Mouse (Mus musculus): Measurements from ENCODE around the gene Klf5. TPM values are rescaled to one million over a fixed set of nuclear protein-coding genes. Genes with fewer than 3 reads are reported as not detected.

Gene Klf5
- polyA plus RNA-seq, 1 experiment from 2014 or later: 3.5 TPM

DNA sequence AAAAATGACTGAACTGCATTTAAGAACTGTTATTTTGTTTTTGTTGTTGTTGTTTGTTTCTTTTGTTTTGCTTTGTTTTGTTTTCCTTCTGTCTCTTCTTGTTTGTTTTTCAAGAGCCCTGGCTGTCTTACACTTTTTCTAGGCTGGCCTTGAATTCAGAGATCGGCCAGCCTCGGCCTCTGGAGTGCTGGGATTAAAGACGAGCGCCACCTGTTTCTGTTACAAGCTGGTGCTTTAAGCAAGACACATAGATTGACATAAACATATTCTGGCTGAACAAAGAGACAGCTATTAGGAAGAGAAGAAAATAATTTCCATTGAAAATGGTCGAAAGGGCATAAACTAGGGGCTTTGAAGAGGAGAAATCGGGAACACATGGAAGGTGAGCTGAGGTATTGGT lies 51.1 kb downstream of the Klf5 start:
- no peak for DNase-seq (ENCODE audit: low spot score)
- WGBS: 86% methylated on average over 6 of the region's 6 CpGs
- ATAC-seq (replicated peaks; ENCODE audit: low FRiP score): no peak
- Histone ChIP-seq H3K9me3 (ENCODE audit: control insufficient read depth, low read length) (no peaks in the 10 kb centered on the region), H3K27me3 (replicated peaks; ENCODE audit: control insufficient read depth, insufficient read depth, low read length) (no peaks in the 10 kb centered on the region), H3K9ac (ENCODE audit: low read depth, low read length) (no peak overlapping the region), H3K4me2 (no peak overlapping the region), H3K27ac (ENCODE audit: low read depth, low read length) (no peak overlapping the region), H3K36me3 (ENCODE audit: control insufficient read depth, insufficient read depth, low read length) (no peaks in the 10 kb centered on the region), H3K4me3 (ENCODE audit: low read depth, low read length) (no peak overlapping the region), H3K4me1 (replicated peaks; ENCODE audit: control insufficient read depth, insufficient read depth, low read length) (no peaks in the 10 kb centered on the region)

DNA sequence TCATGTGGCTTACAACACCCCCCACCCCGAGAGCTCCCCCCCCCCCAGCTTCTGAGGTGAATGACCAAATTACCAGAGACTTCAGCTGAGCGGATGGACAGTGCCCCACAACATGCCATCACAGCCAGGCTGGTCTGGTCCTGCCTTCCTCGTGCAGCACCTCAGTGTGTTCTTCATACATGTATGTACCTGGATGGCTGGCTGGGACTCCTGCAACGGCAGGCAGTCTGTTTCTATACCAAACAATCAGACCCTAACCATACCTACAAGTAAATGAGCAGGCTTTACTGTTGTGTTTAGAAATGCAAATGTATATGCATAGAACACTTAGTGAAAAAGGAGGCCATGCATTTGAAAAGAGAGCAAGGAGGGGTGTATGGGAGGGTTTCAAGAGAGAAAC lies 54.5 kb downstream of the Klf5 start:
- H3K9ac ChIP-seq (ENCODE audit: low read depth, low read length): no peak overlapping the region
- H3K4me3 ChIP-seq (ENCODE audit: low read depth, low read length): no peak overlapping the region
- H3K4me2 ChIP-seq: no peak overlapping the region
- no peak overlapping the region for H3K27ac ChIP-seq (ENCODE audit: low read depth, low read length)
- H3K27me3 ChIP-seq (replicated peaks; ENCODE audit: control insufficient read depth, insufficient read depth, low read length): no peaks in the 10 kb centered on the region
- DNase-seq (ENCODE audit: low spot score) (no peak), ATAC-seq (replicated peaks; ENCODE audit: low FRiP score) (no peak)
- WGBS: 60% methylated on average over 4 of the region's 4 CpGs
- no peaks in the 10 kb centered on the region for H3K36me3 ChIP-seq (ENCODE audit: control insufficient read depth, insufficient read depth, low read length)
- H3K9me3 ChIP-seq (ENCODE audit: control insufficient read depth, low read length): no peaks in the 10 kb centered on the region
- no peaks in the 10 kb centered on the region for H3K4me1 ChIP-seq (replicated peaks; ENCODE audit: control insufficient read depth, insufficient read depth, low read length)

DNA sequence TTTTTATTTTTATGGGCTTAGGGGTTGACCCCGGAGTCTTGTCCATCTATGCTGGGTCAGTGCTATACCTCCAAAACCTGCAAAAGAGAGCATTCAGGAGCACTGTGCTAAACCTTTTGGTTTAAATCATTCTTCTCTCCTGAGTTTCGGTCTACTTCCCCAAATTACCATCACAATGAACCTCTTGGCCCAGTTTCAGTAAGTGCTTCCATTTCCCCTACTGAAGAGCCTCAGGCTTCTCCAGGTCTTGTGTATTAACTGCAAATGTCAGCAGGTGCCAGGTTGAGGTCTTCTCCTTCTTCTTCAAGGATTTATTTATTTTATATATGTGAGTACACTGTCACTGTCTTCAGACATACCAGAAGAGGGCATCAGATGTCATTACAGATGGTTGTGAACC lies 55.6 kb downstream of the Klf5 start:
- Histone ChIP-seq H3K9ac (ENCODE audit: low read depth, low read length) (no peak overlapping the region), H3K4me3 (ENCODE audit: low read depth, low read length) (no peak overlapping the region), H3K27me3 (replicated peaks; ENCODE audit: control insufficient read depth, insufficient read depth, low read length) (no peaks in the 10 kb centered on the region), H3K4me1 (replicated peaks; ENCODE audit: control insufficient read depth, insufficient read depth, low read length) (no peaks in the 10 kb centered on the region), H3K36me3 (ENCODE audit: control insufficient read depth, insufficient read depth, low read length) (no peaks in the 10 kb centered on the region), H3K9me3 (ENCODE audit: control insufficient read depth, low read length) (no peaks in the 10 kb centered on the region), H3K4me2 (no peak overlapping the region), H3K27ac (ENCODE audit: low read depth, low read length) (no peak overlapping the region)
- DNase-seq (ENCODE audit: low spot score): no peak
- ATAC-seq (replicated peaks; ENCODE audit: low FRiP score): no peak
- WGBS: 83% methylated on average over 2 of the region's 2 CpGs

DNA sequence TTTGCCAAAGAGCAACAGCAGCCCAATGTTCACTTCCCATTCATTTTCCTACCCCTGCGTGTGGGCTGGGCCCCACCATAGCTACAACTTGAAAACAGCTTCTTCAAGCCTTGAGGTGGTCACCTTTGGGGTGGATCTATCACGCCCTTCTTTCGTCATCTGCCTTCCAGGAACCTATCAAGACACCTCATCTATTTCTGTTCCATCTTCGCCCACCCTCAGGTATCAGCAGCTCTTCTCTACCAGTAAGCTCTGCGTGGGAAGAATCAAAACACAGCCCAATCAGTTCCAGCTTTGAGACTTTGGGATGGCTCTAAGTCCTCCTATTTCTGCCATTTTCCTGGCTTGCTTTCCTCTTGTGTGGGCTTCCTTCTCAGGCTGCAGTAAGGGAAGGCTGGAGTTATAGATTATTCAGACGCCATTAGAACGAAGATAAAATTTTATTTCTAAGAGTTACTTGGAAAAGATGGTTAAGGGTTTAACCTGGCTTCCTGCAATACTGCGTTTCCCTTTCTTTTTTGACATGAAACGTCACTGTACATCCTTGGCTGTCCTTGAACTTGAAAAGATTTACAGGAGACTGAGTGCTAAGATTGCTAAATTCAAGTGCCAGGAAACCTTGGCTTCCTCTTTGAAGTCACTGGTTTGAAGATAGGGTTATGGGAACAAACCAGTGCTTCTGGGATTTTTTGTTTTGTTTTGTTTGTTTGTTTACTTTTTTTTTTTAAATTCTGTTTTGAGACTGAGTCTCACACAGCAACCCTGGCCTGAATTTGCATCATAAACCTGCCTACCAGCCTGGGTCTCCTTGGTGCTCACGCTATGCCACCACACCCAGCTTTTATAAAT lies 56.5 kb downstream of the Klf5 start:
- Histone ChIP-seq H3K4me3 (ENCODE audit: low read depth, low read length) (no peak overlapping the region), H3K27me3 (replicated peaks; ENCODE audit: control insufficient read depth, insufficient read depth, low read length) (no peaks in the 10 kb centered on the region), H3K9ac (ENCODE audit: low read depth, low read length) (no peak overlapping the region), H3K27ac (ENCODE audit: low read depth, low read length) (no peak overlapping the region), H3K4me2 (no peak overlapping the region), H3K9me3 (ENCODE audit: control insufficient read depth, low read length) (no peaks in the 10 kb centered on the region), H3K4me1 (replicated peaks; ENCODE audit: control insufficient read depth, insufficient read depth, low read length) (no peaks in the 10 kb centered on the region), H3K36me3 (ENCODE audit: control insufficient read depth, insufficient read depth, low read length) (no peaks in the 10 kb centered on the region)
- DNase-seq (ENCODE audit: low spot score) (no peak), ATAC-seq (replicated peaks; ENCODE audit: low FRiP score) (no peak)
- 86% methylated on average over 10 of the region's 10 CpGs for WGBS

DNA sequence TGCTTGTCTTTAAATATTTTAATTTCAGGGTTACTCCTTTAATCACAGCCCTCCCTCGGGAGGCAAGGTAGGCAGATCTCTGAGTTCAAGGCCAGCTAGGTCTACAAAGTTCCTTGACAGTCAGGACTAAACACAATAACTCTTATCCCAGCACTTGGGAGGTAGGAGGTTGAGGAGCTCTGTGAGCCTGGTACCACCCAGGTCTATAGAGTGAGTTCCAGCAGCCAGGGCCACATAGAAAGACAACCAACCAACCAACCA lies 57.0 kb downstream of the Klf5 start:
- Histone ChIP-seq H3K4me1 (replicated peaks; ENCODE audit: control insufficient read depth, insufficient read depth, low read length) (no peaks in the 10 kb centered on the region), H3K27ac (ENCODE audit: low read depth, low read length) (no peak overlapping the region), H3K4me3 (ENCODE audit: low read depth, low read length) (no peak overlapping the region), H3K9me3 (ENCODE audit: control insufficient read depth, low read length) (no peaks in the 10 kb centered on the region), H3K36me3 (ENCODE audit: control insufficient read depth, insufficient read depth, low read length) (no peaks in the 10 kb centered on the region), H3K27me3 (replicated peaks; ENCODE audit: control insufficient read depth, insufficient read depth, low read length) (no peaks in the 10 kb centered on the region), H3K4me2 (no peak overlapping the region), H3K9ac (ENCODE audit: low read depth, low read length) (no peak overlapping the region)
- WGBS: 63% methylated on average over 1 of the region's 1 CpGs
- ATAC-seq (replicated peaks; ENCODE audit: low FRiP score) (no peak), DNase-seq (ENCODE audit: low spot score) (no peak)

DNA sequence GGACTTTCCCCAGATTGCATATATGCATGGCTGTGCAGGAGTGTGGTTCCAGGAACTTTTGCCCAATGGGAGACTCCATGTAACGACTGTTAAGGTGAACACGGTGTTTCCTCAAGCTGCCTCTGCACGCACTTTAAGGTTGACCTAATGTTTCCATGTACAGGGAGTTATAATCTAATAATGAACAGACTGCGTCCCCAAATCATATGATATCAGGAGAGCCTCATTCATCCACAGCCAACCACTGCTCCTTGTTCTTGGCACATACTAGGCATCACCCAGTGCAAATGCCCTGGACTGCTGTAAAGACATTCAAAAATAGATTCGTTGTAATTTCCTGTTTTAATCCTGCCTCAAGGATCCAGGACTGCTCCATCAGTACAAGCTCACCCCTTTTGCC lies 64.5 kb downstream of the Klf5 start:
- no peak for ATAC-seq (replicated peaks; ENCODE audit: low FRiP score)
- Histone ChIP-seq H3K9me3 (ENCODE audit: control insufficient read depth, low read length) (no peaks in the 10 kb centered on the region), H3K4me3 (ENCODE audit: low read depth, low read length) (no peak overlapping the region), H3K27me3 (replicated peaks; ENCODE audit: control insufficient read depth, insufficient read depth, low read length) (no peaks in the 10 kb centered on the region), H3K36me3 (ENCODE audit: control insufficient read depth, insufficient read depth, low read length) (no peaks in the 10 kb centered on the region), H3K4me2 (no peak overlapping the region), H3K27ac (ENCODE audit: low read depth, low read length) (no peak overlapping the region), H3K4me1 (replicated peaks; ENCODE audit: control insufficient read depth, insufficient read depth, low read length) (no peaks in the 10 kb centered on the region), H3K9ac (ENCODE audit: low read depth, low read length) (no peak overlapping the region)
- DNase-seq (ENCODE audit: low spot score): no peak
- WGBS: 88% methylated on average over 5 of the region's 5 CpGs

DNA sequence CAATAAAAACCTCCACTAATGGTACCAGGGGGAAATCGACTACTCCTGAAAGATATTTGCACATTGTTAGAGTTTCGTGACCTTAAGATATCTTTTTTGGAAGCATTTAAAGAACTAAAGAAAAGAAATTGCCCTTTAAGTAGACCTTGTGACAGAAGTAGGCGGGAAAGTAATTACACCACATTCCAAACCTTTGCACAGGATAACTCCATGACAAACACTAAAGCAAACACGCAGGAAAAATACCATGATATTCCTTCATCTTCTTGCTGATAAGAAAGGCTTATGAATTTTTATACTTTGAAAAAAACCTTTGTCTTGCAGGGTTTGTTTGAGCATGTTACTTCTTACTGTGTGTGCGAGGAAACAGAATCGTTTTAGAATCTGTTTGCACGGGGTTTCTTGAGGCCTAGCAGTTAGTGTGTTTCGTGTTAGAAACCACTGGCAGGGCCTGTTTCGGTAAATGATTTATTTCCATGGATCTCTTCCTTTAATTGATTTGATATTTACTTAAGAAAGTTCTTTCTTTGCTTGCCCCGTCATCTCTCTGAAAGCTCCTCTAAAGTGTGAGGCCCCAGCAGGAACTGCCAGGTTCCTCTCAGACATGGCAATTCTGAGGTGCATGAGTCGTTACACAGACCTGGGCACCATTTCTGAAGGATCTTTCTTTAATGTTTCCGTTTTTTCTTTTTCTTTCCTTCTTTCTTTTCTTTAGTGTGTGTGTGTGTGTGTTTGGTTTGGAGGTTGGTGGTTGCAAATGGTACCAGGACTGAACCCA lies 65.7 kb downstream of the Klf5 start:
- H3K9ac ChIP-seq (ENCODE audit: low read depth, low read length): no peak overlapping the region
- H3K4me2 ChIP-seq: no peak overlapping the region
- no peak for ATAC-seq (replicated peaks; ENCODE audit: low FRiP score)
- WGBS: 72% methylated on average over 12 of the region's 12 CpGs
- no peaks in the 10 kb centered on the region for H3K27me3 ChIP-seq (replicated peaks; ENCODE audit: control insufficient read depth, insufficient read depth, low read length)
- no peaks in the 10 kb centered on the region for H3K9me3 ChIP-seq (ENCODE audit: control insufficient read depth, low read length)
- H3K4me1 ChIP-seq (replicated peaks; ENCODE audit: control insufficient read depth, insufficient read depth, low read length): no peaks in the 10 kb centered on the region
- H3K36me3 ChIP-seq (ENCODE audit: control insufficient read depth, insufficient read depth, low read length): no peaks in the 10 kb centered on the region
- H3K27ac ChIP-seq (ENCODE audit: low read depth, low read length): no peak overlapping the region
- H3K4me3 ChIP-seq (ENCODE audit: low read depth, low read length): no peak overlapping the region
- DNase-seq (ENCODE audit: low spot score): no peak
